Mouse (Mus musculus) CH12.LX (cell line): ENCODE measurements at regions not wholly inside any gene's neighbourhood (a gene's known extent, or its start where the extent isn't known, plus 50 kb on each side); places are given as distances from the start of the nearest gene placed in this dataset.

Experiments
- DNase-seq: peaks from one replicate; pipeline ENCODE4 v3.0.0-alpha.2; 2013; ENCODE audit errors: extremely low read depth
- H3K27ac ChIP-seq: 2 replicates; pipeline ENCODE4 v1.5.1; 2012; ENCODE audit warnings: low read depth, mild to moderate bottlenecking, control low read depth, moderate library complexity; ENCODE audit not compliant: insufficient read depth
- H3K27me3 ChIP-seq: replicated peaks from 2 replicates; pipeline ENCODE3; 2012; ENCODE audit warnings: inconsistent platforms
- H3K36me3 ChIP-seq, 2 experiments: replicated peaks in 1 of 2; 2 replicates each; pipeline versions ENCODE3 to v1.6.1; 2012; ENCODE audit warnings: inconsistent platforms in 1 of 2, low read length in 1 of 2, mild to moderate bottlenecking in 1 of 2, mixed read lengths in 1 of 2, moderate library complexity in 1 of 2; ENCODE audit not compliant: control insufficient read depth in 1 of 2, insufficient read depth in 1 of 2
- H3K4me1 ChIP-seq, 2 experiments: 2 replicates each; pipeline ENCODE4 v1.6.1; 2012; ENCODE audit warnings: inconsistent platforms in 1 of 2, moderate library complexity in 1 of 2; ENCODE audit not compliant: insufficient read depth in 2 of 2, control insufficient read depth in 1 of 2
- H3K4me2 ChIP-seq: 2 replicates; pipeline ENCODE4 v1.6.1; 2012; ENCODE audit warnings: low read depth, mild to moderate bottlenecking, control low read depth; ENCODE audit not compliant: poor library complexity, insufficient read depth, severe bottlenecking
- H3K4me3 ChIP-seq, 3 experiments: fragments of 150-350 bp in 1 of 3; sonication (generic) in 1 of 3; replicated peaks in 1 of 3; 2 replicates each; pipeline versions ENCODE3 to v1.5.1; 2011 to 2012; ENCODE audit warnings: low read depth in 2 of 3, low read length in 2 of 3, mild to moderate bottlenecking in 2 of 3, moderate library complexity in 2 of 3, control low read depth in 1 of 3, improper control_type of control experiment in 1 of 3, inconsistent platforms in 1 of 3, mixed read lengths in 1 of 3; ENCODE audit not compliant: poor library complexity in 1 of 3
- H3K79me2 ChIP-seq: replicated peaks from 2 replicates; pipeline ENCODE4 v1.6.1; 2012; ENCODE audit warnings: mild to moderate bottlenecking, moderate library complexity; ENCODE audit not compliant: control insufficient read depth, poor library complexity, insufficient read depth, severe bottlenecking; ENCODE audit errors: extremely low read depth
- H3K9ac ChIP-seq: 2 replicates; pipeline ENCODE4 v1.6.1; 2012; ENCODE audit warnings: low read depth, mild to moderate bottlenecking, control low read depth, moderate library complexity; ENCODE audit not compliant: insufficient read depth
- H3K9me3 ChIP-seq: replicated peaks from 2 replicates; pipeline ENCODE3; 2012; ENCODE audit warnings: low read length, inconsistent platforms, mixed read lengths
- BHLHE40 ChIP-seq: IDR thresholded peaks from 2 replicates; pipeline ENCODE4 v1.6.1; 2011; ENCODE audit warnings: mild to moderate bottlenecking, low read depth, low read length, improper control_type of control experiment
- CHD1 ChIP-seq: IDR thresholded peaks from 2 replicates; pipeline ENCODE4 v1.6.1; 2012; ENCODE audit warnings: low read depth, low read length, improper control_type of control experiment, inconsistent platforms
- CHD2 ChIP-seq: IDR thresholded peaks from 2 replicates; pipeline ENCODE4 v1.6.1; 2011; ENCODE audit warnings: low read length, improper control_type of control experiment
- CTCF ChIP-seq, 2 experiments: IDR thresholded peaks in 1 of 2; conservative IDR thresholded peaks in 1 of 2; 2 replicates each; pipeline ENCODE4 v1.5.1; 2011 to 2012; ENCODE audit warnings: low read depth in 2 of 2, low read length in 2 of 2, improper control_type of control experiment in 1 of 2, inconsistent platforms in 1 of 2, mild to moderate bottlenecking in 1 of 2, moderate library complexity in 1 of 2
- E2F4 ChIP-seq: IDR thresholded peaks from 2 replicates; pipeline ENCODE4 v1.6.1; 2011; ENCODE audit warnings: low read depth, low read length, improper control_type of control experiment; ENCODE audit not compliant: insufficient replicate concordance
- EP300 ChIP-seq: IDR thresholded peaks from 2 replicates; pipeline ENCODE4 v1.6.1; 2011; ENCODE audit warnings: low read length, improper control_type of control experiment
- ETS1 ChIP-seq: conservative IDR thresholded peaks from 2 replicates; pipeline ENCODE4 v1.6.1; 2012; ENCODE audit warnings: low read depth, mild to moderate bottlenecking, inconsistent platforms, low read length, improper control_type of control experiment, moderate library complexity
- HCFC1 ChIP-seq: IDR thresholded peaks from 2 replicates; pipeline ENCODE4 v1.6.1; 2012; ENCODE audit warnings: low read depth, mild to moderate bottlenecking, inconsistent platforms, low read length, improper control_type of control experiment
- JUND ChIP-seq: conservative IDR thresholded peaks from 2 replicates; pipeline ENCODE4 v1.6.1; 2011; ENCODE audit warnings: low read depth, low read length, improper control_type of control experiment
- KAT2A ChIP-seq: IDR thresholded peaks from 2 replicates; pipeline ENCODE4 v1.6.1; 2012; ENCODE audit warnings: low read length, improper control_type of control experiment, inconsistent platforms; ENCODE audit not compliant: insufficient replicate concordance
- MAX ChIP-seq: IDR thresholded peaks from 2 replicates; pipeline ENCODE4 v1.6.1; 2011; ENCODE audit warnings: low read length, improper control_type of control experiment
- MAZ ChIP-seq: IDR thresholded peaks from 2 replicates; pipeline ENCODE4 v1.6.1; 2012; ENCODE audit warnings: low read depth, mild to moderate bottlenecking, inconsistent platforms, low read length, improper control_type of control experiment, moderate library complexity
- MEF2A ChIP-seq: IDR thresholded peaks from 2 replicates; pipeline ENCODE4 v1.6.1; 2014; ENCODE audit warnings: low read depth, mild to moderate bottlenecking, inconsistent platforms, low read length, improper control_type of control experiment, borderline replicate concordance
- MXI1 ChIP-seq: IDR thresholded peaks from 2 replicates; pipeline ENCODE4 v1.6.1; 2011; ENCODE audit warnings: mild to moderate bottlenecking, low read depth, low read length, improper control_type of control experiment
- MYC ChIP-seq: IDR thresholded peaks from 2 replicates; pipeline ENCODE4 v1.6.1; 2011; ENCODE audit warnings: low read depth, mild to moderate bottlenecking, improper control_type of control experiment, low read length
- NELFE ChIP-seq: IDR thresholded peaks from 2 replicates; pipeline ENCODE4 v1.6.1; 2011; ENCODE audit warnings: low read depth, low read length, improper control_type of control experiment
- PAX5 ChIP-seq: IDR thresholded peaks from 2 replicates; pipeline ENCODE4 v1.6.1; 2012; ENCODE audit warnings: low read length, inconsistent platforms, mixed read lengths
- POLR2AphosphoS2 ChIP-seq: IDR thresholded peaks from 2 replicates; pipeline ENCODE4 v1.6.1; 2011; ENCODE audit warnings: low read depth, low read length, improper control_type of control experiment
- SIN3A ChIP-seq: IDR thresholded peaks from 2 replicates; pipeline ENCODE4 v1.6.1; 2012; ENCODE audit warnings: low read length, improper control_type of control experiment, inconsistent platforms
- TBP ChIP-seq: conservative IDR thresholded peaks from 2 replicates; pipeline ENCODE4 v1.6.1; 2011; ENCODE audit warnings: low read depth, low read length, improper control_type of control experiment
- USF2 ChIP-seq: conservative IDR thresholded peaks from 2 replicates; pipeline ENCODE4 v1.6.1; 2011; ENCODE audit warnings: low read depth, low read length, improper control_type of control experiment
- ZMIZ1 ChIP-seq: IDR thresholded peaks from 2 replicates; pipeline ENCODE4 v1.6.1; 2012; ENCODE audit warnings: low read depth, mild to moderate bottlenecking, inconsistent platforms, low read length, improper control_type of control experiment
- ZNF384 ChIP-seq: IDR thresholded peaks from 2 replicates; pipeline ENCODE4 v1.6.1; 2012; ENCODE audit warnings: low read depth, low read length, improper control_type of control experiment, inconsistent platforms
- dilution Hi-C: fragments of 300-500 bp; cut with MboI; formaldehyde crosslinking; loops from 2 replicates; pipeline ENCODE4 v1.14.3; 2020; ENCODE audit warnings: low sequenced_read_pairs; ENCODE audit not compliant: extremely low pct_unique_long_range_greater_than_20kb, extremely low pct_ligation_motif_present
- in situ Hi-C: fragments of 300-500 bp; cut with MboI; formaldehyde crosslinking; loops from 3 replicates; pipeline ENCODE4 v1.14.3; 2019; ENCODE audit warnings: low sequenced_read_pairs, low pct_ligation_motif_present, low pct_unique_long_range_greater_than_20kb, mixed read lengths

DNA sequence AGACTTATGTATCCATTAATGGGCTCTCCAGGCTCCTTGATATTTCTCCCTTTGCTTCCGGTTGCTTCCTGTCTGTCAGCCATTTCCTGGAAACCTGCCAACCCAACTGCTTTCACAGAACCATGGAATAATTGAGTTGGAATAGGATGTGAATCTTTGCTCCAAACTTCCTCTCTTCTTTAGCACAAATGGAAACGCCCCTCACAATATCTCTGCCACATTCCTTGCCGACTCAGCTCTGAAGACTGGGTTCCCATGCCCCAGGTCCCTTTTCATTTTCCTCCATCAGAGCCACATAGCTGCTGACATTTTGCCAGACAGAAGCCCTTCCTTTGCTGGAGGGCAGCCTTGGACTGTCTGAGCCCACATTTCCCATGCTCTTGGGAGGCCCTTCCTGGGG, 147.5 kb upstream of the Lyplal1 start:
- no peak for TF ChIP-seq CHD1
- no peak for TF ChIP-seq ZNF384
- TF ChIP-seq ZMIZ1, result no peak
- no peak for TF ChIP-seq MAZ
- TF ChIP-seq POLR2AphosphoS2, result no peak
- no peak for TF ChIP-seq MYC
- no peak for TF ChIP-seq E2F4
- no peak for TF ChIP-seq NELFE
- TF ChIP-seq PAX5, result no peak
- no peak for TF ChIP-seq USF2
- Histone ChIP-seq H3K4me3 (no peak overlapping the region), H3K27ac (no peak overlapping the region), H3K9me3 (peaks cover 64% of the 10 kb centered on the region), H3K79me2 (no peaks in the 10 kb centered on the region), H3K27me3 (no peaks in the 10 kb centered on the region), H3K4me2 (no peak overlapping the region), H3K9ac (no peak overlapping the region), H3K36me3 (no peaks in the 10 kb centered on the region), H3K4me1 (no peaks in the 10 kb centered on the region)
- dilution Hi-C loops, result no loop called here
- in situ Hi-C loops, result no loop called here
- DNase-seq, result no peak

- TF ChIP-seq MYC, result no peak
- no peak for TF ChIP-seq POLR2AphosphoS2
- TF ChIP-seq NELFE, result no peak
- no peak for TF ChIP-seq MXI1
- no peak for TF ChIP-seq ETS1
- no peak for TF ChIP-seq CTCF (conservative IDR thresholded peaks at IDR 0.05 in 1 of 2, IDR thresholded peaks at IDR 0.05 in 1 of 2; ENCODE audit: low read depth in 2 of 2, low read length in 2 of 2)
- TF ChIP-seq ZMIZ1, result no peak
- no peak for TF ChIP-seq TBP
- no peak for TF ChIP-seq MEF2A
- no peak for TF ChIP-seq KAT2A
- TF ChIP-seq CHD1, result no peak
- no peak for TF ChIP-seq EP300
- no peak for TF ChIP-seq MAX
- no peak for TF ChIP-seq CHD2
- no peak for TF ChIP-seq JUND
- TF ChIP-seq HCFC1, result no peak
- no peak for TF ChIP-seq E2F4
- TF ChIP-seq SIN3A, result no peak
- TF ChIP-seq BHLHE40, result no peak
These were observed 146.8 kb upstream of the Lyplal1 start for GRCm38 (mm10) chr1:186263955-186264354.

More at GRCm38 (mm10) chr1:186263955-186264354, 146.8 kb upstream of the Lyplal1 start:
- Histone ChIP-seq H3K4me2 (no peak overlapping the region), H3K36me3 (no peaks in the 10 kb centered on the region), H3K4me3 (no peak overlapping the region), H3K27me3 (no peaks in the 10 kb centered on the region), H3K9ac (no peak overlapping the region), H3K4me1 (no peaks in the 10 kb centered on the region), H3K27ac (no peak overlapping the region), H3K79me2 (no peaks in the 10 kb centered on the region), H3K9me3 (peaks cover 63% of the 10 kb centered on the region)
- in situ Hi-C loops, result no loop called here
- dilution Hi-C loops, result no loop called here
- no peak for DNase-seq
